Mouse (Mus musculus): ENCODE results near the gene Nfam1. TPM values are rescaled to one million over a fixed set of nuclear protein-coding genes. Genes with fewer than 3 reads are reported as not detected.

The Nfam1 gene
- polyA plus RNA-seq (2015; fragmentation: Nextera tagmentation; extraction: Ambion mirVana), result 3.4 and 3.5 TPM in 2 replicates

GRCm38 (mm10) chr15:83032981-83033541, at the start of gene Nfam1:
TSS of gene Nfam1 (minus strand) at chr15:83033306.

GRCm38 (mm10) chr15:82987732-82988112, 45.4 kb downstream of the Nfam1 start, which contains the start of gene Tcf20:
TSS of gene Tcf20 (minus strand) at chr15:82987872.

Small RNA genes within 50 kb of the gene (microRNA-seq; reads per million reads assigned to microRNA genes)
- gene Mir3080 (ENCODE audit: borderline replicate concordance, insufficient number of aligned reads), result 9.1 reads per million, percentile 12 among the genes with 10 or more reads in this experiment

Other genes starting within 250 kb of the Nfam1 start
- 12.8 and 15.1 TPM in 2 replicates for gene Cyp2d26, start 239.0 kb downstream of the Nfam1 start, polyA plus RNA-seq (2015; fragmentation: Nextera tagmentation; extraction: Ambion mirVana)
- gene Tcf20, start 45.4 kb downstream of the Nfam1 start, polyA plus RNA-seq (2015; fragmentation: Nextera tagmentation; extraction: Ambion mirVana), result 2.7 and 4.4 TPM in 2 replicates
- 74.6 and 84.6 TPM in 2 replicates for gene Serhl, start 56.2 kb upstream of the Nfam1 start, polyA plus RNA-seq (2015; fragmentation: Nextera tagmentation; extraction: Ambion mirVana)
- 39.5 and 58.9 TPM in 2 replicates for gene Rrp7a, start 89.5 kb upstream of the Nfam1 start, polyA plus RNA-seq (2015; fragmentation: Nextera tagmentation; extraction: Ambion mirVana)
- gene Poldip3, start 116.1 kb upstream of the Nfam1 start, polyA plus RNA-seq (2015; fragmentation: Nextera tagmentation; extraction: Ambion mirVana), result 55.4 and 87.3 TPM in 2 replicates
- gene Cyb5r3, start 139.3 kb upstream of the Nfam1 start, polyA plus RNA-seq (2015; fragmentation: Nextera tagmentation; extraction: Ambion mirVana), result 179 and 235 TPM in 2 replicates
- 12.4 and 16.4 TPM in 2 replicates for gene A4galt, start 218.5 kb upstream of the Nfam1 start, polyA plus RNA-seq (2015; fragmentation: Nextera tagmentation; extraction: Ambion mirVana)

Data from adrenal gland, postnatal 0 days (tissue).